Mouse (Mus musculus) G1E (cell line): ENCODE measurements at regions not wholly inside any gene's neighbourhood (a gene's known extent, or its start where the extent isn't known, plus 50 kb on each side); places are given as distances from the start of the nearest gene placed in this dataset.

Source experiments
- ATAC-seq: 2 replicates; pipeline ENCODE4 v1.8.0; 2016; ENCODE audit warnings: mild to moderate bottlenecking; ENCODE audit not compliant: insufficient number of reproducible peaks, poor library complexity, low FRiP score, severe bottlenecking; ENCODE audit errors: extremely low read depth
- DNase-seq: peaks from one replicate; pipeline ENCODE4 v3.0.0; 2012; ENCODE audit warnings: low spot score
- H3K27me3 ChIP-seq: 2 replicates; pipeline ENCODE4 v1.6.1; 2012; ENCODE audit warnings: mild to moderate bottlenecking, low read length, inconsistent platforms; ENCODE audit not compliant: insufficient read depth
- H3K36me3 ChIP-seq: replicated peaks from 2 replicates; pipeline ENCODE3; 2012; ENCODE audit warnings: mild to moderate bottlenecking, inconsistent platforms
- H3K4me1 ChIP-seq: 2 replicates; pipeline ENCODE4 v1.6.1; 2012; ENCODE audit warnings: low read depth, low read length, inconsistent platforms, mixed read lengths; ENCODE audit not compliant: insufficient read depth
- H3K4me3 ChIP-seq: 2 replicates; pipeline ENCODE4 v1.5.1; 2012; ENCODE audit warnings: low read depth, mild to moderate bottlenecking, inconsistent platforms, low read length, moderate library complexity, mixed read lengths
- H3K9me3 ChIP-seq: replicated peaks from 2 replicates; pipeline ENCODE4 v1.6.1; 2012; ENCODE audit warnings: inconsistent platforms
- CTCF ChIP-seq: IDR thresholded peaks from 2 replicates; pipeline ENCODE4 v1.5.1; 2012; ENCODE audit warnings: low read depth, low read length, inconsistent platforms, mixed read lengths
- GATA1 ChIP-seq: IDR thresholded peaks from 2 replicates; pipeline ENCODE4 v1.6.1; 2012; ENCODE audit warnings: borderline replicate concordance, low read length, inconsistent platforms, mixed read lengths
- GATA2 ChIP-seq: IDR thresholded peaks from 2 replicates; pipeline ENCODE4 v1.6.1; 2012; ENCODE audit warnings: low read depth, low read length, inconsistent platforms, borderline replicate concordance
- POLR2AphosphoS5 ChIP-seq: IDR thresholded peaks from 2 replicates; pipeline ENCODE4 v1.6.1; 2012; ENCODE audit warnings: low read depth, low read length, inconsistent platforms; ENCODE audit not compliant: insufficient replicate concordance
- TAL1 ChIP-seq: conservative IDR thresholded peaks from 2 replicates; pipeline ENCODE4 v1.6.1; 2012; ENCODE audit warnings: low read depth, low read length, inconsistent platforms, mixed read lengths

- no peaks in the 10 kb centered on the region for H3K27me3 ChIP-seq
- ATAC-seq, result no peak
- DNase-seq, result no peak
- no peak for TF ChIP-seq CTCF
- no peak overlapping the region for H3K4me3 ChIP-seq
- peaks cover 25% of the 10 kb centered on the region for H3K9me3 ChIP-seq
- no peaks in the 10 kb centered on the region for H3K4me1 ChIP-seq
- H3K36me3 ChIP-seq, result no peaks in the 10 kb centered on the region
Observed at GRCm38 (mm10) chr14:71326521-71327105, 727.0 kb upstream of the Fam160b2 start.

DNA sequence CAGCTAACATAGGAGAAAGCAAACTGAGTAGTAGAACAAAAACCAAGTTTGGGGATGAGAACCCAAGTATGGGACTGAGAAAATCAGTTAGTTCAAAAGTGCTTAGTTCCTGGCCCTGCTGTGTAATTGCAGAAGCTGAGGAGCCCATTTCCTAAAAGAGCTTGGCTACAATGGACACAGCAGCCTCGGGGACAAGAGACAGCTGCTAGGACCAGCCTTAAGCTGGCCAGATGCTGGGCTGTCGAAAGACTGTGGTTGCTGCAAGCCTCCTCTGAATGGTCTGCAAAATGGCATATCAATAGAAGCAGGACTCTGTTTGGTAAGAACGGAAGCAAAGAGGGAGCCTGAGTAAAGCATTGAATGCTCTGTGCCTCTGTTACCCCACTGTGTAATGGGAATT, 715.6 kb upstream of the Fam160b2 start:
- ATAC-seq (no peak), DNase-seq (no peak)
- H3K27me3 ChIP-seq, result no peaks in the 10 kb centered on the region

DNA sequence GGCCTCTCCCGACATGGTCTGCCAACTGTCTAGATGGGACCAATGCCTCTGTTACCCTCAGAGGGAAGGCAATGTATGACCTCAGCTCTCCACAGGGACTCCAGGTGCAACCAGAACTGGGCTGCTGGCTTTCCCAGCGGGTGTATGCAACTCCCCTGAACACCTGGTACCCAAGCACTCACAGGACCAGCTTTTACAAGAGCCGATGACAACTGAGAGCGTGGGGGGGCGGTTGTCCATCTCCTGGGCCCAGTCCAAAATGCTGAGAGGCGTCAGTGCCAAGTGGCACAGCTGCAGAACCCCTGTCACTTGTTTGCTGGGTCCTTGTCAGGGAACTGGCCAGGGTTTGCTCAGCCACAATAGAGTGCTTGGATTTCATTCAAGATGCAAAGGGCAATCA, 700.1 kb upstream of the Fam160b2 start:
- H3K27me3 ChIP-seq, result no peaks in the 10 kb centered on the region
- TF ChIP-seq POLR2AphosphoS5 (no peak), GATA1 (no peak), GATA2 (no peak), CTCF (no peak), TAL1 (no peak)
- H3K36me3 ChIP-seq, result no peaks in the 10 kb centered on the region
- H3K4me3 ChIP-seq, result no peak overlapping the region
- ATAC-seq (no peak), DNase-seq (no peak)
- no peaks in the 10 kb centered on the region for H3K4me1 ChIP-seq
- peaks cover 29% of the 10 kb centered on the region for H3K9me3 ChIP-seq

More for the DNA sequence above, 715.6 kb upstream of the Fam160b2 start:
- Histone ChIP-seq H3K4me3 (no peak overlapping the region), H3K4me1 (no peaks in the 10 kb centered on the region), H3K36me3 (no peaks in the 10 kb centered on the region), H3K9me3 (peaks cover 25% of the 10 kb centered on the region)
- no peak for TF ChIP-seq TAL1
- no peak for TF ChIP-seq GATA2
- no peak for TF ChIP-seq GATA1
- no peak for TF ChIP-seq CTCF
- no peak for TF ChIP-seq POLR2AphosphoS5

GRCm38 (mm10) chr14:71281568-71281967, 681.9 kb upstream of the Fam160b2 start:
- DNase-seq (no peak), ATAC-seq (no peak)
- Histone ChIP-seq H3K27me3 (no peaks in the 10 kb centered on the region), H3K4me3 (no peak overlapping the region), H3K36me3 (no peaks in the 10 kb centered on the region), H3K4me1 (no peaks in the 10 kb centered on the region), H3K9me3 (peaks cover 26% of the 10 kb centered on the region)
- no peak for TF ChIP-seq TAL1
- TF ChIP-seq GATA2, result no peak

DNA sequence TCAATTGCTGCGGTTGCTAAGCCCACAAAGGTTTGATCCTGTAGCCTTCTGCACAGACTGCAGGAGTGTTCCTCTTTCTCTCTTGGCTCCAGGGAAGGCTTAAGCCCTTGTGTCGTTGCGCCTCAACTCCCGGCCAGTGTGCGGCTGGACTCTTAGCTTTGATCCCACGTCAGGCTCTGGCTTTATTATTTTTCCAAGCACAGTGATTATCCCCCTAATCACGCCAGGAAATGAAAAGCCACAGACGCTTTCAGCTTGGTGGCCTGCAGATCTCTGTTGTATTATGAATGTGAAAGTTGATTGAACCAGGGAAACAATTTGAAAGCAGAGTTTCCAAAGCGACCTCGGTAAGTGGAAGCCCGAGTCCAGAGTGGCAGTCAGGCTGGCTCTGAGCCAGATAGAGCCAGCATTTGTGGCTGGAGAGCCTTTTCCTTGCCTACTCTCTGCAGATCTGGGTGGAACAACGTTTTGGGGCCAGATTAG, 676.7 kb upstream of the Fam160b2 start:
- H3K36me3 ChIP-seq, result no peaks in the 10 kb centered on the region
- no peak for DNase-seq
- no peak for TF ChIP-seq GATA2
- no peak for TF ChIP-seq GATA1
- TF ChIP-seq TAL1, result no peak
- TF ChIP-seq POLR2AphosphoS5, result no peak
- no peak for TF ChIP-seq CTCF
- no peak overlapping the region for H3K4me3 ChIP-seq
- H3K27me3 ChIP-seq, result no peaks in the 10 kb centered on the region
- no peak for ATAC-seq
- H3K9me3 ChIP-seq, result peaks cover 30% of the 10 kb centered on the region
- H3K4me1 ChIP-seq, result no peaks in the 10 kb centered on the region

GRCm38 (mm10) chr14:71272470-71272869, 672.8 kb upstream of the Fam160b2 start:
- Histone ChIP-seq H3K4me1 (no peaks in the 10 kb centered on the region), H3K27me3 (no peaks in the 10 kb centered on the region), H3K9me3 (peaks cover 26% of the 10 kb centered on the region), H3K36me3 (no peaks in the 10 kb centered on the region), H3K4me3 (no peak overlapping the region)
- ATAC-seq (no peak), DNase-seq (no peak)
- TF ChIP-seq TAL1, result no peak
- no peak for TF ChIP-seq CTCF
- TF ChIP-seq POLR2AphosphoS5, result no peak
- no peak for TF ChIP-seq GATA2
- TF ChIP-seq GATA1, result no peak

GRCm38 (mm10) chr14:71257650-71258049, 658.0 kb upstream of the Fam160b2 start:
- no peaks in the 10 kb centered on the region; the same call in 1 of the 2 replicates for H3K27me3 ChIP-seq
- H3K4me1 ChIP-seq, result no peaks in the 10 kb centered on the region
- TF ChIP-seq POLR2AphosphoS5 (no peak), TAL1 (no peak), GATA1 (no peak), GATA2 (no peak), CTCF (no peak)
- ATAC-seq (no peak), DNase-seq (no peak)
- peaks cover 30% of the 10 kb centered on the region for H3K9me3 ChIP-seq
- H3K4me3 ChIP-seq, result no peak overlapping the region
- no peaks in the 10 kb centered on the region for H3K36me3 ChIP-seq
